Mouse (Mus musculus) monocyte, adult 5-6 weeks (primary cell): ENCODE measurements around the gene Aph1c. TPM values are rescaled to one million over a fixed set of nuclear protein-coding genes. Genes with fewer than 3 reads are reported as not detected.

Experiments used
- total RNA-seq: library from RNA; stranded (forward); fragments of 200-1000, 200-491, 200-594 nt; gene quantifications from 3 replicates; pipeline ENCODE4 v1.2.3, GENCODE M21; 2017

Aph1c gene
- total RNA-seq, 1 experiment from 2014 or later: 3.2 TPM

Other genes starting within 250 kb of the Aph1c start
- 137 to 178 TPM (median 170 TPM) in 3 replicates for gene Usp3, start 241.6 kb downstream of the Aph1c start, total RNA-seq
- gene Car12, start 121.0 kb downstream of the Aph1c start, total RNA-seq: 0.87 TPM in 1 of 3 replicates, not detected in the others
- gene Aph1b, start 39.2 kb downstream of the Aph1c start, total RNA-seq: 3.6 to 6.5 TPM (median 5.0 TPM) in 3 replicates
- gene Gm10647, start 37.7 kb downstream of the Aph1c start, total RNA-seq: not detected in 3 replicates
- gene Rab8b, start 85.0 kb upstream of the Aph1c start, total RNA-seq: 147 to 179 TPM (median 160 TPM) in 3 replicates
- 70.0 to 115 TPM (median 89.9 TPM) in 3 replicates for gene Rps27l, start 111.4 kb upstream of the Aph1c start, total RNA-seq
- 24.2 to 38.2 TPM (median 33.3 TPM) in 3 replicates for gene Lactb, start 140.8 kb upstream of the Aph1c start, total RNA-seq
- gene Tpm1, start 214.7 kb upstream of the Aph1c start, total RNA-seq: 29.4 to 78.0 TPM (median 49.1 TPM) in 3 replicates